8 mouse cellular contexts compared by ENCODE assay signal in genomic region chr9:35422405-35422941, GRCm38 (mm10). TPM values are rescaled to one million over a fixed set of nuclear protein-coding genes. Genes with fewer than 3 reads are reported as not detected.
DNase-seq lines count a peak whose midpoint lies in the region; ATAC-seq and TF ChIP-seq lines count a peak whose summit lies in the region.

No protein-coding gene starts in this region.

- peak overlapping the region; percentile 75 for H3K4me2 ChIP-seq in heart, embryonic 15.5 days
- H3K4me2 ChIP-seq in liver, postnatal 0 days (ENCODE audit: low read depth, low read length): peak overlapping the region; percentile 96

- H3K36me3 ChIP-seq in C2C12 (ENCODE audit: control insufficient read depth, insufficient read depth): no peaks in the 10 kb centered on the region
- H3K36me3 ChIP-seq in heart, embryonic 15.5 days: no peaks in the 10 kb centered on the region
- H3K36me3 ChIP-seq in liver, postnatal 0 days (replicated peaks; ENCODE audit: insufficient read depth, low read length): no peaks in the 10 kb centered on the region

- H3K27me3 ChIP-seq in cerebellum, adult 2 months (ENCODE audit: control insufficient read depth, insufficient read depth, low read length): no peaks in the 10 kb centered on the region
- H3K27me3 ChIP-seq in C2C12 (ENCODE audit: control insufficient read depth, insufficient read depth, insufficient read length): no peaks in the 10 kb centered on the region
- H3K27me3 ChIP-seq in heart, embryonic 15.5 days: peaks cover 3% of the 10 kb centered on the region; the same call in 1 of the 2 replicates
- peaks cover 7% of the 10 kb centered on the region for H3K27me3 ChIP-seq in liver, postnatal 0 days (ENCODE audit: insufficient read depth, low read length)

- peak overlapping the region; percentile 75 for H3K4me3 ChIP-seq in cerebellum, adult 2 months (replicated peaks; ENCODE audit: insufficient read depth, low read depth, low read length)
- H3K4me3 ChIP-seq in C2C12 (ENCODE audit: insufficient read depth, poor library complexity, severe bottlenecking): peak overlapping the region; percentile 68
- H3K4me3 ChIP-seq in heart, embryonic 15.5 days: peak overlapping the region; percentile 80
- H3K4me3 ChIP-seq in liver, postnatal 0 days (ENCODE audit: low read depth, low read length): peak overlapping the region; percentile 88; the same call in 1 of the 2 replicates

- ATAC-seq in heart, embryonic 15.5 days (replicated peaks; ENCODE audit: insufficient number of reproducible peaks, insufficient read depth, low FRiP score, low read depth): no peak
- ATAC-seq in liver, postnatal 0 days: no peak
- no peak for ATAC-seq in erythroid progenitor cell, adult 5-6 weeks (replicated peaks; ENCODE audit: low FRiP score, poor library complexity, severe bottlenecking)

- peak; percentile 36 to 40 for DNase-seq in cerebellum, adult 2 months
- no peak for DNase-seq in cerebellum, adult 11 months
- DNase-seq in liver, postnatal 0 days: no peak
- DNase-seq in adipocyte (ENCODE audit: low spot score): no peak
- no peak for DNase-seq in adrenal gland, adult (ENCODE audit: inconsistent age in 2 of 2, low spot score in 1 of 2)

- no peaks in the 10 kb centered on the region for H3K9me3 ChIP-seq in heart, embryonic 15.5 days (replicated peaks)
- H3K9me3 ChIP-seq in liver, postnatal 0 days (ENCODE audit: low read length): no peaks in the 10 kb centered on the region

- peaks cover 59% of the 10 kb centered on the region for H3K79me2 ChIP-seq in C2C12 (ENCODE audit: control insufficient read depth, insufficient read depth)

- peak overlapping the region; percentile 53 for H3ac ChIP-seq in C2C12 (ENCODE audit: control insufficient read depth, insufficient read length, low read depth)

- TF ChIP-seq POLR2A in cerebellum, adult 2 months (IDR thresholded peaks at IDR 0.05; ENCODE audit: borderline replicate concordance, insufficient read depth, low read length): no peak

- H3K4me1 ChIP-seq in cerebellum, adult 2 months (ENCODE audit: control insufficient read depth, insufficient read depth, low read length): peaks cover 2% of the 10 kb centered on the region; the same call in 1 of the 2 replicates
- peaks cover 23% of the 10 kb centered on the region for H3K4me1 ChIP-seq in heart, embryonic 15.5 days (replicated peaks)
- H3K4me1 ChIP-seq in liver, postnatal 0 days (ENCODE audit: insufficient read depth): no peaks in the 10 kb centered on the region

- peaks cover 43% of the 10 kb centered on the region for H3K79me3 ChIP-seq in C2C12 (ENCODE audit: low read depth)

- no peak for TF ChIP-seq CTCF in cerebellum, adult 2 months (IDR thresholded peaks at IDR 0.05; ENCODE audit: borderline replicate concordance, insufficient read depth, low read depth, low read length)
- no peak for TF ChIP-seq CTCF in C2C12 (IDR thresholded peaks at IDR 0.05; ENCODE audit: control insufficient read depth, insufficient read depth, insufficient read length)
- TF ChIP-seq CTCF in liver, postnatal 0 days (IDR thresholded peaks at IDR 0.05; ENCODE audit: low read depth): no peak

- H3K9ac ChIP-seq in heart, embryonic 15.5 days: peak overlapping the region; percentile 94
- H3K9ac ChIP-seq in liver, postnatal 0 days (replicated peaks): no peak overlapping the region

- WGBS in cerebellum, adult 2 months: 4% methylated on average over 4 of the region's 4 CpGs
- WGBS in heart, embryonic 15.5 days: 5% methylated on average over 4 of the region's 4 CpGs
- WGBS in liver, postnatal 0 days (ENCODE audit: insufficient replicate concordance): 14% methylated on average over 4 of the region's 4 CpGs

- TF ChIP-seq EP300 in liver, postnatal 0 days (IDR thresholded peaks at IDR 0.05; ENCODE audit: low read depth): no peak

- H3K27ac ChIP-seq in cerebellum, adult 2 months (ENCODE audit: insufficient read depth, low read length): peak overlapping the region; percentile 41; the same call in 1 of the 2 replicates
- peak overlapping the region; percentile 91 for H3K27ac ChIP-seq in heart, embryonic 15.5 days
- no peak overlapping the region for H3K27ac ChIP-seq in liver, postnatal 0 days (ENCODE audit: low read depth)

TF ChIP-seq in C2C12, 6 proteins besides CTCF, POLR2A, EP300 and RAD21:
- TF ChIP-seq MAX (IDR thresholded peaks at IDR 0.05) (no peak), FOSL1 (IDR thresholded peaks at IDR 0.05; ENCODE audit: insufficient read depth, low read length, poor library complexity, severe bottlenecking) (no peak), USF1 (IDR thresholded peaks at IDR 0.05; ENCODE audit: low read depth) (no peak), MYOG (IDR thresholded peaks at IDR 0.05; ENCODE audit: control insufficient read depth, extremely low read depth, insufficient read length) (no peak), CEBPB (IDR thresholded peaks at IDR 0.05; ENCODE audit: low read depth) (no peak), MYOD1 (IDR thresholded peaks at IDR 0.05; ENCODE audit: control insufficient read depth, insufficient read length, low read depth) (no peak)

RNA-seq across cellular contexts. Expression of gene Cdon, which starts 1.5 kb away (rescaled TPM):
- 13.2 and 15.6 TPM in 2 replicates for polyA plus RNA-seq in cerebellum, adult 2 months (2012; rRNA removed)
- polyA plus RNA-seq in C2C12 (2012; fragmentation: generic; extraction: Trizol): 39.9 TPM
- 6.8 and 7.5 TPM in 2 replicates for polyA plus RNA-seq in heart, embryonic 15.5 days (2015; fragmentation: Nextera tagmentation; extraction: Ambion mirVana)
- 0.18 and 0.38 TPM in 2 replicates for polyA plus RNA-seq in liver, postnatal 0 days (2015; fragmentation: Nextera tagmentation; extraction: Ambion mirVana)
- not detected in 2 replicates for total RNA-seq in erythroid progenitor cell, adult 5-6 weeks (2015; ENCODE audit: low replicate concordance)
- total RNA-seq in erythroid progenitor cell, adult 5-6 weeks (2017; ENCODE audit: low replicate concordance): 1.1 TPM in 1 of 2 replicates, not detected in the other

Comparison
In these comparisons a context has a peak if more than half of its experiments do, and no peak if none do; other contexts are left out.
1. DNase-seq: peak in cerebellum, adult 2 months (2 of 2); none in cerebellum, adult 11 months (single experiment), liver, postnatal 0 days (single experiment), adipocyte (single experiment) and adrenal gland, adult (0 of 2).
2. Peak in every context shown above with its lines, with median percentiles within 50 percentile points of each other: H3K4me3 ChIP-seq.